Mouse (Mus musculus): ENCODE results near the gene Fam71e1. TPM values are rescaled to one million over a fixed set of nuclear protein-coding genes. Genes with fewer than 3 reads are reported as not detected.

Fam71e1 gene
- polyA plus RNA-seq, 1 experiment from 2014 or later: 10.8 TPM

DNA sequence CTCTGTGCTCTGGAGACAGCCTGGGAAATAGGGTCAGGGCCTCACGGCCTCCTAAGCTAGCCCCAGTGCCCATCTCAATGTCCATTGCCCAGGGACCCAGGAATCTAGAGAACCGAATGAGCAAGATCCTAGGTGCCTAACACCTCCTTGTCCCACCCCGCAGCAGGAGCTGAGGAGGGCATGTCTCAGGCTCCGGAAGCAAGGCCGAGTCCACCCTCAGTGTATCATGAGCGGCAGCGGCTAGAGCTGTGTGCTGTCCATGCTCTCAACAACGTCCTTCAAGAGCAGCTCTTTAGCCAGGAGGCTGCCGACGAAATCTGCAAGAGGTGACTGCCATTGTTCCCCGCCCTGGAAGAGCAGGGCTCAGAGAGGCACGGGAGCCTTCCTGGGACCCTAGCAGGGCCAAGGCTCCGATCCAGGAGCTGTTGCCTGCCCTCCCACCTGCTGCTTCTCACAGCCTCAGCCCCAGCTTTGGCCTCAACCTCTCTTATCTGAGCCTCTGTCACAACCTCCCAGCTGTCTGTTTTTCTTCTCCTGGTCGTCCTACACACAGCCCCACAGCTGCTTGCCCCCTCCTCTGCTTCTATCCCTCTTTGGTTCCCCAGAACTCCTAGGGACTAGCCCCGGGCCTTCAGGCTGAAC, 27.6 kb upstream of the Fam71e1 start:
- Histone ChIP-seq H3K9me3 (replicated peaks; ENCODE audit: control insufficient read depth, low read length) (no peaks in the 10 kb centered on the region), H3K4me2 (ENCODE audit: low read depth, low read length) (peak overlapping the region; percentile 43), H3K4me3 (ENCODE audit: low read depth, low read length) (peak overlapping the region; percentile 67), H3K9ac (replicated peaks; ENCODE audit: low read length) (peak overlapping the region; percentile 75), H3K36me3 (replicated peaks; ENCODE audit: control insufficient read depth, insufficient read depth, low read depth, low read length) (no peaks in the 10 kb centered on the region), H3K27me3 (ENCODE audit: control insufficient read depth, insufficient read depth, low read length) (no peaks in the 10 kb centered on the region; the same call in 1 of the 2 replicates), H3K4me1 (ENCODE audit: control insufficient read depth, insufficient read depth, low read length) (peaks cover 6% of the 10 kb centered on the region; the same call in 1 of the 2 replicates), H3K27ac (replicated peaks; ENCODE audit: low read depth, low read length) (no peak overlapping the region)
- no peak for DNase-seq (ENCODE audit: low spot score)
- ATAC-seq (replicated peaks; ENCODE audit: insufficient number of reproducible peaks, low FRiP score, low TSS enrichment, low read depth): no peak
- WGBS: 63% methylated on average over 14 of the region's 15 CpGs

DNA sequence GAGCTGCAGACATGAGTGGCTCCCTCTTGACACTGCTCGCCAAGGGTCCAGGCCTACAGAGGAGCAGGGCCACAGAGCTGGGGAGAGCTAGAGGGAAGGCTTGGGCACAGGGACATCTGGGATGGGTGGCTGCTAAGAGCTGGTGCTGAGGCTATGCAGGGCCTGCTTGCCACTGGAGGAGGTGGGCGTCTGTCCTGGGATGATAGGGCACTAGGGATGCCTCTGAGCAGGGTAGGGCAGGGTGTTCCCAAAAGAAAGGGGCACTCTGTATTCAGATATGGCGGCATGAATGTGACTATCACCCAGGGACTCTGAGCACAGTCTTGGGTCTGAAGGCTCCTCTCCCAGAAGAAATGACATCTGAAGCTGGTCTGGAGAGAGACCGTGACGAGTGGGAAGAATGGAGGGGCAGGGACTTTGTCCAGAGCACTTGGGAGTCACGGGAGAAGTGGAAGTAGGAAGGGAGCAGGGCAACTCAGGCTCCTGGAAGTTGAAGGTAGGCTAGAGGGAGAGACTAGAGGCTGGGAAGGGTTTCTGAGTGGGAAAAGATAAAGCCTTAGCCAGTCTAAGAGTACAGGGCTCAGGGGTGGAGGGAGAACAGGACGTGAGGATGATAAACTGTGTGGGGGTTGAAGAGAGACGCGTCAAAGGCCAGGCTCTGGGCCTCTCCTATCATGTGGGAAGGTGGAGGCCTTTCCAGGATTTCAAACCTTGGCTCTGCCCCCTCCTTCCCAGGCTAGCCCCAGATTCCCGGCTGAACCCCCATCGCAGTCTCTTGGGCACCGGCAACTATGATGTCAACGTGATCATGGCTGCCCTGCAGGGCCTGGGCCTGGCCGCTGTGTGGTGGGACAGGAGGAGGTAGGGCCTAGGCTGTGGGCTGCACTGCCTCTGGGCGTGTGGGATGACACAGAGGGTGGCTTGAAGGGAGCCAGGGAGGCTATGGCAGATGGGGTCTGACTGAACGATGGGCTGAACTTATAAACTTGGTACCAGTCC, 26.4 kb upstream of the Fam71e1 start:
- 86% methylated on average over 16 of the region's 16 CpGs for WGBS
- H3K36me3 ChIP-seq (replicated peaks; ENCODE audit: control insufficient read depth, insufficient read depth, low read depth, low read length): no peaks in the 10 kb centered on the region
- no peak overlapping the region for H3K4me2 ChIP-seq (ENCODE audit: low read depth, low read length)
- no peaks in the 10 kb centered on the region for H3K27me3 ChIP-seq (ENCODE audit: control insufficient read depth, insufficient read depth, low read length)
- H3K9ac ChIP-seq (replicated peaks; ENCODE audit: low read length): no peak overlapping the region
- H3K9me3 ChIP-seq (replicated peaks; ENCODE audit: control insufficient read depth, low read length): no peaks in the 10 kb centered on the region
- H3K4me3 ChIP-seq (ENCODE audit: low read depth, low read length): no peak overlapping the region
- no peak overlapping the region for H3K27ac ChIP-seq (replicated peaks; ENCODE audit: low read depth, low read length)
- ATAC-seq (replicated peaks; ENCODE audit: insufficient number of reproducible peaks, low FRiP score, low TSS enrichment, low read depth) (no peak), DNase-seq (ENCODE audit: low spot score) (no peak)
- H3K4me1 ChIP-seq (ENCODE audit: control insufficient read depth, insufficient read depth, low read length): peaks cover 3% of the 10 kb centered on the region; the same call in 1 of the 2 replicates

DNA sequence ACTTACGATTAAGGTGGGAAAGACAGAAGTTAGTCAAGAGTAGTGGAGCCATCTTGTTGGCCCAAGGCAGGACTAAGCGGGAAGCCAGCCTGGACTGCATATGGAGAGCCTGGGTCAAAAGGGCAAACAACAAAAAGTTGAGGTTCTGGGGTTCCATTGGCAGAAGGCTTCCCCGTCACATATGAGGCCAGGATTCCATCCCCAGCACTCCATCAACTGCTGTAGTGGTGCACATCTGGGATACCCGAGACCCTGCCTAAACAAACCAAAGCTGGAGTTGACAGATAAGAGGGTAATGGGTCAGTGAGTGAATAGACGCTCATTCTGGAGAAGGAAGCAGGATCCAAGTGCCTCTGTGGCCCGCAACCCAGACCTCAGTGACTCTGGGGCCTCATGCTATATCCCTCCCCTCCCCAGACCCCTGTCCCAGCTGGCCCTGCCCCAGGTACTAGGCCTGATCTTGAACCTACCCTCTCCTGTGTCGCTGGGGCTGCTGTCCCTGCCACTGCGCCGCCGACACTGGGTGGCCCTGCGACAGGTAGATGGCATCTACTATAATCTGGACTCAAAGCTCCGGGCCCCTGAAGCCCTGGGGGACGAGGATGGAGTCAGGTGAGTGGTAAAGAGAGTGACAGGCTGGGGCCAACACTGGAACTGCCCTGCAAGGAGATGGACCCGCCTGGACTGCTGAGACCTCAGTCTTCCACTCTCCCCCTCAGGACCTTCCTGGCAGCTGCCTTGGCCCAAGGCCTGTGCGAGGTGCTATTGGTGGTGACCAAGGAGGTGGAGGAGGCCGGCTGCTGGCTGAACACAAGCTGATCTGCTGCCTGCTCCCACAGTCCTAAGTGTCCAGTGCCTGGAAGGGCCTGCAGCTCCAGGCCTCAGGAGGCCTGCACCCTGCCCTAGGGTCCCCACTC, 25.4 kb upstream of the Fam71e1 start:
- no peak for ATAC-seq (replicated peaks; ENCODE audit: insufficient number of reproducible peaks, low FRiP score, low TSS enrichment, low read depth)
- DNase-seq (ENCODE audit: low spot score): no peak
- no peak overlapping the region for H3K4me2 ChIP-seq (ENCODE audit: low read depth, low read length)
- H3K36me3 ChIP-seq (replicated peaks; ENCODE audit: control insufficient read depth, insufficient read depth, low read depth, low read length): no peaks in the 10 kb centered on the region
- peaks cover 3% of the 10 kb centered on the region; the same call in 1 of the 2 replicates for H3K4me1 ChIP-seq (ENCODE audit: control insufficient read depth, insufficient read depth, low read length)
- no peak overlapping the region for H3K9ac ChIP-seq (replicated peaks; ENCODE audit: low read length)
- 84% methylated on average over 16 of the region's 16 CpGs for WGBS
- no peak overlapping the region for H3K4me3 ChIP-seq (ENCODE audit: low read depth, low read length)
- H3K27ac ChIP-seq (replicated peaks; ENCODE audit: low read depth, low read length): no peak overlapping the region
- peaks cover 4% of the 10 kb centered on the region; the same call in 1 of the 2 replicates for H3K27me3 ChIP-seq (ENCODE audit: control insufficient read depth, insufficient read depth, low read length)
- H3K9me3 ChIP-seq (replicated peaks; ENCODE audit: control insufficient read depth, low read length): no peaks in the 10 kb centered on the region

DNA sequence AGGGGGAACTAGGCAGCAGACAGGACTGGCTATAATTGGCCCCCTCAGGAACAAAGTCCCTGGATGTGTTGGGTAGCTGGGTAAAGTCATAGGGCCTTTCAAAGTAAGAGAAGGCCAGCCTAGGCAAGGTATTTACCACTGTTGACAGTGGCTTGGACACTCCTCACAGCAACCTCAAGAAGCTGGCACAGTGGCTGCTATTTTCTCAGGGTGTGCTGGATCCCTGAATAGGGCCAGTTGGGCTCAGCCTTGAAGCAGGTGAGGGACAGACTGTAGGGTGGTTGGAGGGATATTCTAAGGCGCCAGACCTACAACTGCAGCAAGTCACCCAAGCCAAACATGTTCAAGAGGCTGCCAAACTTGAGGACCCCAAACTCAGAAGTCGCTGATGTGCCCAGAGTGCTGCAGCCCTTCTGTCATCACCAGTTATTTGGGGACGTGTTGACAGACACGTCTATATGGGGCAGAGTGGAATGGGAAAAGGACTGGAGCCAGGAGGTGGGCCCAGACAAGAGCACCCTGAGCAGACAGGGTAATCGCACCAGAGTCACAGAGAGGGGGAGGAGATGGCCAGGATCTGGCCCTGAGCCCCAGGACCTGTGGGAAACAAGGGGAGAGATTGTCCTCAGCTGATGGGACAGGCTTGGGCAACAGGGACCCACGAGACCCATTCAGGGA, 24.4 kb upstream of the Fam71e1 start:
- WGBS: 43% methylated on average over 6 of the region's 6 CpGs
- no peak for ATAC-seq (replicated peaks; ENCODE audit: insufficient number of reproducible peaks, low FRiP score, low TSS enrichment, low read depth)
- H3K4me1 ChIP-seq (ENCODE audit: control insufficient read depth, insufficient read depth, low read length): peaks cover 3% of the 10 kb centered on the region; the same call in 1 of the 2 replicates

DNA sequence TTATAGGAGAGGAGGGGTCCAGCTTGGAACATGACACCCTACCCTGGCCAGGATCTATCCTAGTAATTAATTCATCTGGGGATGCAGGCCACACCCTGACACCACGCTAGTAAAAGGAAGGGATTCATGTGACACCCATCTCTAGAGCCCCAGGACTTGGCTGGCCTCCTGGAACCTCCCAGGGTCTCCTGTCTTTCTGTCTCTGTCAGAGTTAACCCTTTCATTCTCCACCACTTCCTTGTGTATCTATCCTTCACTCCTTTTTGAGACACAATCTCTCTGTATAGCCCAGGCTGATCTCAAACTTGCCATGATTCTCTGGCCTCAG, 23.9 kb upstream of the Fam71e1 start:
- Histone ChIP-seq H3K9me3 (replicated peaks; ENCODE audit: control insufficient read depth, low read length) (no peaks in the 10 kb centered on the region), H3K4me1 (ENCODE audit: control insufficient read depth, insufficient read depth, low read length) (0 out of 2 replicates have a peak, but pooled peaks cover 3% of the 10 kb centered on the region), H3K36me3 (replicated peaks; ENCODE audit: control insufficient read depth, insufficient read depth, low read depth, low read length) (no peaks in the 10 kb centered on the region), H3K4me2 (ENCODE audit: low read depth, low read length) (no peak overlapping the region), H3K27me3 (ENCODE audit: control insufficient read depth, insufficient read depth, low read length) (peaks cover 4% of the 10 kb centered on the region; the same call in 1 of the 2 replicates), H3K4me3 (ENCODE audit: low read depth, low read length) (no peak overlapping the region), H3K9ac (replicated peaks; ENCODE audit: low read length) (no peak overlapping the region), H3K27ac (replicated peaks; ENCODE audit: low read depth, low read length) (no peak overlapping the region)
- WGBS: 20% methylated on average over 1 of the region's 1 CpGs
- no peak for ATAC-seq (replicated peaks; ENCODE audit: insufficient number of reproducible peaks, low FRiP score, low TSS enrichment, low read depth)
- no peak for DNase-seq (ENCODE audit: low spot score)

More for the DNA sequence above, 24.4 kb upstream of the Fam71e1 start:
- Histone ChIP-seq H3K27me3 (ENCODE audit: control insufficient read depth, insufficient read depth, low read length) (peaks cover 4% of the 10 kb centered on the region; the same call in 1 of the 2 replicates), H3K4me2 (ENCODE audit: low read depth, low read length) (no peak overlapping the region), H3K9me3 (replicated peaks; ENCODE audit: control insufficient read depth, low read length) (no peaks in the 10 kb centered on the region), H3K4me3 (ENCODE audit: low read depth, low read length) (no peak overlapping the region), H3K27ac (replicated peaks; ENCODE audit: low read depth, low read length) (no peak overlapping the region), H3K36me3 (replicated peaks; ENCODE audit: control insufficient read depth, insufficient read depth, low read depth, low read length) (no peaks in the 10 kb centered on the region), H3K9ac (replicated peaks; ENCODE audit: low read length) (no peak overlapping the region)
- no peak for DNase-seq (ENCODE audit: low spot score)

DNA sequence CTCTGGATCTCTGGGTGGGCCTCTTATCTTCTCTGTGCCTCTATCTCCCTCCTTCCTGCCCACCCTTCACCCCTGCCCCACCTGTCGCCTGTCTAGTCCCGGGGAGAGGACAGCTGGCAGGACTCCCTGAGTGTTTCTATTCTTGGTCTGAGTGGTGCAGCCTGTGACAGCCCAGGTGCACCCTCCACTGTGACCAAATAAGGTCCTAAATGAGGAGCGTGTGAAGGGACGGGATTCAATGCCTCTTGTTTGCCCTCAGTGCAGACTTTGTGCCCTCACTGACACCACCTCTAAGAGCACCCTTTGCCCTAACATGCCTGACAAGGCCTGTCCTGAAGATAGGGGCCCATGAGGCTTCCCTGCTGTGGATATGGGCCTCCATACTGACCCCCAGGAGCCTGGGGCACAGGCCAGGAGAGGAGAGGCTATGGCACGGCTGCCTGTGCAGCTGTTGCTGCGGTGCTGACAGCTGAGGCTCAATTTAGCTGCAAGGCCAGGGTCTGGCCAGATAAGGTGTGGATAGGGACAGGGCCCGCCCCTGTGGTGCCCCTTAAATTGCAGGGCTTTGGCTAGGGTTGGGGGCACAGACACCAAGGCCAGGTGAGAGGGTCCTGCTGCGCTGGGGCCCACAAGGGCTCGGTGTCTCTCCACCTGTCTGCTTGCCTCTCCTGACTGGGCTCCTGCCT, 23.3 kb upstream of the Fam71e1 start:
- DNase-seq (ENCODE audit: low spot score): no peak
- Histone ChIP-seq H3K27me3 (ENCODE audit: control insufficient read depth, insufficient read depth, low read length) (peaks cover 6% of the 10 kb centered on the region; the same call in 1 of the 2 replicates), H3K4me3 (ENCODE audit: low read depth, low read length) (no peak overlapping the region), H3K27ac (replicated peaks; ENCODE audit: low read depth, low read length) (no peak overlapping the region), H3K9me3 (replicated peaks; ENCODE audit: control insufficient read depth, low read length) (no peaks in the 10 kb centered on the region), H3K36me3 (replicated peaks; ENCODE audit: control insufficient read depth, insufficient read depth, low read depth, low read length) (no peaks in the 10 kb centered on the region), H3K9ac (replicated peaks; ENCODE audit: low read length) (peak overlapping the region; percentile 18; the same call in 1 of the 2 replicates), H3K4me2 (ENCODE audit: low read depth, low read length) (no peak overlapping the region), H3K4me1 (ENCODE audit: control insufficient read depth, insufficient read depth, low read length) (0 out of 2 replicates have a peak, but pooled peaks cover 3% of the 10 kb centered on the region)
- WGBS: 46% methylated on average over 9 of the region's 9 CpGs
- ATAC-seq (replicated peaks; ENCODE audit: insufficient number of reproducible peaks, low FRiP score, low TSS enrichment, low read depth): no peak

DNA sequence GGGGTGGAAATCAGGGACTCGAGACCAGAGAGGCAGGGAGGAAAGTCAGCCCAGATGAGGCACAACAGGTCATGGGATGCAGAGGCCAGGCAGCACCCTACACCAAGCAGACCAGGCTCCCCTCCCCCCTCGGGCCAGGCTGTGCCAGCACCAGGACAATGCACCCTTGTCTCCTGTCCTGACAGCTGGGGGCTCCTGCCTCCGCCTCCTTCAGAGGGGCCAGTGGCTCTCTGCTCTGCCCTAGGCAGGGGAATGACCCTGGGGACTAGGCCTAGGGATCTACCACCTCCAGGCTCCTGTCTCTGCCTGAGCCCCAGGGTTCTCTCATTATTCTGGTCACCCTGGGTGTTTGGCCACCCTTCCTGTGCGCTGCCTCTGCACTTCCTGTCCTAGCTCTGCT, 22.0 kb upstream of the Fam71e1 start:
- no peak overlapping the region for H3K4me3 ChIP-seq (ENCODE audit: low read depth, low read length)
- ATAC-seq (replicated peaks; ENCODE audit: insufficient number of reproducible peaks, low FRiP score, low TSS enrichment, low read depth) (0 out of 2 replicates have a peak, but pooled peaks have one; percentile 42), DNase-seq (ENCODE audit: low spot score) (peak; percentile 19)
- no peak overlapping the region for H3K27ac ChIP-seq (replicated peaks; ENCODE audit: low read depth, low read length)
- no peaks in the 10 kb centered on the region for H3K36me3 ChIP-seq (replicated peaks; ENCODE audit: control insufficient read depth, insufficient read depth, low read depth, low read length)
- H3K9me3 ChIP-seq (replicated peaks; ENCODE audit: control insufficient read depth, low read length): no peaks in the 10 kb centered on the region
- 5% methylated on average over 4 of the region's 4 CpGs for WGBS
- H3K9ac ChIP-seq (replicated peaks; ENCODE audit: low read length): no peak overlapping the region
- no peak overlapping the region for H3K4me2 ChIP-seq (ENCODE audit: low read depth, low read length)
- no peaks in the 10 kb centered on the region for H3K4me1 ChIP-seq (ENCODE audit: control insufficient read depth, insufficient read depth, low read length)
- peaks cover 6% of the 10 kb centered on the region; the same call in 1 of the 2 replicates for H3K27me3 ChIP-seq (ENCODE audit: control insufficient read depth, insufficient read depth, low read length)

All from embryonic facial prominence, embryonic 11.5 days (tissue).